Mouse (Mus musculus) liver, postnatal 0 days (tissue): ENCODE measurements around the gene Rundc3a. TPM values are rescaled to one million over a fixed set of nuclear protein-coding genes. Genes with fewer than 3 reads are reported as not detected.

Experiments used
- ATAC-seq: fragments of 200-750 bp; cut with Nextera tagmentation; 2 replicates; pipeline ENCODE4 v1.8.0; 2017; ENCODE audit warnings: mild to moderate bottlenecking, moderate library complexity
- DNase-seq: peaks from one replicate; pipeline ENCODE4 v3.0.0-alpha.2; 2016
- H3K27ac ChIP-seq: fragments of 300-500 bp; sonication (generic); 2 replicates; pipeline ENCODE4 v1.5.1; 2014; ENCODE audit warnings: antibody characterized with exemption, moderate library complexity, mild to moderate bottlenecking, low read depth
- H3K27me3 ChIP-seq: fragments of 300-500 bp; sonication (generic); 2 replicates; pipeline ENCODE4 v1.6.1; 2014; ENCODE audit warnings: low read length, control low read depth, mixed read lengths; ENCODE audit not compliant: insufficient read depth
- H3K36me3 ChIP-seq: fragments of 300-500 bp; sonication (generic); replicated peaks from 2 replicates; pipeline ENCODE4 v1.6.1; 2014; ENCODE audit warnings: mild to moderate bottlenecking, control low read depth, low read length, moderate library complexity, mixed read lengths; ENCODE audit not compliant: insufficient read depth
- H3K4me1 ChIP-seq: fragments of 300-500 bp; sonication (generic); 2 replicates; pipeline ENCODE4 v1.6.1; 2014; ENCODE audit warnings: antibody characterized with exemption, mild to moderate bottlenecking, control low read depth; ENCODE audit not compliant: insufficient read depth
- H3K4me2 ChIP-seq: fragments of 300-500 bp; sonication (generic); 2 replicates; pipeline ENCODE4 v1.6.1; 2014; ENCODE audit warnings: low read depth, mild to moderate bottlenecking, low read length, moderate library complexity, mixed read lengths
- H3K4me3 ChIP-seq: fragments of 300-500 bp; sonication (generic); 2 replicates; pipeline ENCODE4 v1.5.1; 2014; ENCODE audit warnings: low read depth, low read length
- H3K9ac ChIP-seq: fragments of 300-500 bp; sonication (generic); replicated peaks from 2 replicates; pipeline ENCODE4 v1.6.1; 2014; ENCODE audit warnings: mild to moderate bottlenecking, moderate library complexity
- H3K9me3 ChIP-seq: fragments of 300-500 bp; sonication (generic); 2 replicates; pipeline ENCODE4 v1.6.1; 2016; ENCODE audit warnings: mild to moderate bottlenecking, control low read depth, low read length, mixed read lengths
- CTCF ChIP-seq: sonication (generic); IDR thresholded peaks from 2 replicates; pipeline ENCODE4 v1.5.1; 2016; ENCODE audit warnings: antibody characterized with exemption, low read depth
- EP300 ChIP-seq: IDR thresholded peaks from 2 replicates; pipeline ENCODE4 v1.6.1; 2016; ENCODE audit warnings: antibody characterized with exemption, low read depth, mild to moderate bottlenecking
- WGBS: fragments of 180-500 bp; shearing (Covaris S2); extraction: QIAGEN DNeasy Blood & Tissue Kit; methylation state at CpG from one replicate; pipeline ENCODE4 v1.1.7; 2014; ENCODE audit not compliant: insufficient replicate concordance; 5-methylcytosine and 5-hydroxymethylcytosine counted together
- polyA plus RNA-seq: library from polyadenylated mRNA; unstranded; fragments of >200 nt; fragmentation: Nextera tagmentation; extraction: Ambion mirVana; gene quantifications from 2 replicates; pipeline ENCODE4 v1.2.1, GENCODE M21; 2015

Gene Rundc3a
- polyA plus RNA-seq, 1 experiment from 2014 or later: 1.8 TPM

DNA sequence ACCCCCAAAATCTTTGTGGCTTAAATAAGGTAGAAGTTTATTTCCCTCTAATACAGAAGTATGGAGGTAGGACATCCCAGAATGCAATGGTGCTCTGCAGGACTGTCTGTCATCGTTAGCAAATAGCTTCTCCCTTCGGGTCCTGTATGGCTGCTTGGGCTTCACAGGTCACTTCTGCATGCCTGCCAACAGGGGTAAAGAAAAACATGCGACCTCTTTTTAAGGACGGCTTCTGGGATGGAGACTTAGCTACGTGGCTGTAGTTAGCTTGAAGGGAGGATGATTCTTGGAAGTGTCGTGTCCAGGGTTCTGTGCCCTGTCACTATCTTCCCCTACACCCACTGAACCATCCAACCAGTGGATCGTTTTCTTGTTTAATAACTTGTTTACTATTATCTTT, 22.9 kb upstream of the Rundc3a start:
- DNase-seq (no peak), ATAC-seq (no peak)
- peaks cover 40% of the 10 kb centered on the region for H3K4me1 ChIP-seq
- no peaks in the 10 kb centered on the region for H3K9me3 ChIP-seq
- peak overlapping the region; percentile 55; the same call in 1 of the 2 replicates for H3K27ac ChIP-seq
- no peaks in the 10 kb centered on the region for H3K36me3 ChIP-seq
- H3K9ac ChIP-seq: peak overlapping the region; percentile 21
- peaks cover 6% of the 10 kb centered on the region for H3K27me3 ChIP-seq
- TF ChIP-seq EP300 (no peak), CTCF (no peak)
- H3K4me2 ChIP-seq: no peak overlapping the region
- H3K4me3 ChIP-seq: no peak overlapping the region
- 57% methylated on average over 7 of the region's 7 CpGs for WGBS

DNA sequence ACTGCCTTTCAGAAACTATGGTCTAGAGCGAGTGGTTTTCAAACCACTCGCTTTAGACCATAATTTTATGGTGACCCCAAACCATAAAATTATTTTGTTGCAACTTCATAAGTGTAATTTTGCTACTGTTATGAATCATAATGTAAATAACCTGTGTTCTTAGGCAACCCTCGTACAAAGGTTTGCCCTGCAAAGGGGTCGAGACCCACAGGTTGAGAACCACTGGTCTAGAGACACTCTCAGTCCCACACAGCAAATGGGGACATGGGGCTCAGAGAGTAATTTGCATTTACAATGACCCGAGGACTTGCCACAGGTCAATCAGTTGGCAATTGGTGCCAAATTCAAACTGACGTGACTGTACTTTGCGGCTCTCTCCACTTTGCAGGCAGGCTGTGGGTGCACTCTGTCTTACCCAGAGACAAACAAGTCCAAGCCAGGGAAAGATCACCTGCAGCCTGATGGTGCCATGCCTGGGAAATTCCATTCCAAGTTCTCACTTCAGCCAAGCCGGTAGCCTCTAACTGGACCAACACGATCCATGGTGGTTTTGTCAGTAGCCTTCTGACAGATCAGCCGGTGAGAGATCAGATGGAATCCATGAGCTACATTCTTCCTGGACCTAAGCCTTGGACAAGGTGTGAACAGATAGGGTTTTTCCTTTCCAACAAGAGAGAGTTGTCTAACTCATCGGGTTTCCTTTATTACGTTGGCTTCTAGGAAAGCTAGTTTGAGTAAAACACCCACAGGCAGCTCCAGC, 21.1 kb upstream of the Rundc3a start:
- Histone ChIP-seq H3K9ac (peak overlapping the region; percentile 64), H3K9me3 (no peaks in the 10 kb centered on the region), H3K4me3 (peak overlapping the region; percentile 21; the same call in 1 of the 2 replicates), H3K27ac (peak overlapping the region; percentile 99), H3K36me3 (no peaks in the 10 kb centered on the region), H3K27me3 (peaks cover 6% of the 10 kb centered on the region), H3K4me1 (peaks cover 36% of the 10 kb centered on the region), H3K4me2 (peak overlapping the region; percentile 57)
- 81% methylated on average over 12 of the region's 12 CpGs for WGBS
- no peak for TF ChIP-seq EP300
- TF ChIP-seq CTCF: no peak
- DNase-seq (peak; percentile 11), ATAC-seq (no peak)

DNA sequence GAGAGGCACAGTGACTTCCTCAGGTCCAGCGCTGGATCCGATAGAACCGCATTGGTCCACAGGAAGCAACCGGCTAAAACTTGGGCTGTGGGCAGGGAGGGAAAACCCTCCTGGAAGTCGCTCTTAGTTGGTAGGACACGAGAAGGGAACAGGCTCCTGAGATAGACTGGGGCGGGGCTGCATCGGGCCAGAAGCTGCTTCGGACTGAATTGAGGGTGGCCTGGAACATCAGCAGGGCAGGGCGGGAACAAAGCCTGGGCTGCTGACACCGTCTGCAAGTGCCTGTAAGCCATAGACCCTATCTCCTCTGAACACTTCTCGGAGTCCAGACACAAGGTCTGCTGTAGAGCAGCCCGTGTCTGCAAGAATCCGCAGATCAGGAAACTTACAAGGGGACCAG, 20.3 kb upstream of the Rundc3a start:
- H3K4me3 ChIP-seq: peak overlapping the region; percentile 21; the same call in 1 of the 2 replicates
- TF ChIP-seq EP300: no peak
- no peak for TF ChIP-seq CTCF
- no peaks in the 10 kb centered on the region for H3K9me3 ChIP-seq
- ATAC-seq (no peak), DNase-seq (peak; percentile 59)
- H3K27ac ChIP-seq: peak overlapping the region; percentile 99
- no peaks in the 10 kb centered on the region for H3K36me3 ChIP-seq
- peaks cover 6% of the 10 kb centered on the region for H3K27me3 ChIP-seq
- peak overlapping the region; percentile 57 for H3K4me2 ChIP-seq
- WGBS: 40% methylated on average over 14 of the region's 14 CpGs
- peak overlapping the region; percentile 64 for H3K9ac ChIP-seq
- peaks cover 36% of the 10 kb centered on the region for H3K4me1 ChIP-seq

DNA sequence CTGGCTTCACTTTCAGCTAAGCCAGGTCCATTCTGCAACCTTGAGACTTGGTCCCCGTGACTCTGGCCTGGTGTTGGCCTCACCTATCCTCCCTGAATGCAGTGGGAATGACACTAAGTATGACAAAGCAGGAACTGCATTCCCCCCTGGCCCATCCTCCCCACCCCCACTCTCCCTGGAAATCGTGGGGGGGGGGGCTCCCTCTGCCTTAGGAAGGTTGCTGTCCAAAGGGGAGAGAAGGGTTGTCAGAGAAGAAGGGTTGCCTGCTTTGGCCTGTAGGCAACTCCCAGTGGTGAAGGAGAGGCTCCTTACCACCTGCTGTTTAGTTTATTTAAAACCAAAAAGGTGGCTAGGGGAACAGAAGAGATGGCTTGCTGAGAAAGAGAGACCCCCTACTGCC, 19.6 kb upstream of the Rundc3a start:
- Histone ChIP-seq H3K4me1 (peaks cover 30% of the 10 kb centered on the region), H3K27ac (peak overlapping the region; percentile 99), H3K4me3 (peak overlapping the region; percentile 21; the same call in 1 of the 2 replicates), H3K27me3 (peaks cover 6% of the 10 kb centered on the region), H3K36me3 (no peaks in the 10 kb centered on the region), H3K9me3 (peaks cover under 1% of the 10 kb centered on the region; the same call in 1 of the 2 replicates), H3K4me2 (peak overlapping the region; percentile 57), H3K9ac (peak overlapping the region; percentile 64)
- 33% methylated on average over 2 of the region's 2 CpGs for WGBS
- ATAC-seq (no peak), DNase-seq (peak; percentile 16)
- TF ChIP-seq CTCF (no peak), EP300 (no peak)

DNA sequence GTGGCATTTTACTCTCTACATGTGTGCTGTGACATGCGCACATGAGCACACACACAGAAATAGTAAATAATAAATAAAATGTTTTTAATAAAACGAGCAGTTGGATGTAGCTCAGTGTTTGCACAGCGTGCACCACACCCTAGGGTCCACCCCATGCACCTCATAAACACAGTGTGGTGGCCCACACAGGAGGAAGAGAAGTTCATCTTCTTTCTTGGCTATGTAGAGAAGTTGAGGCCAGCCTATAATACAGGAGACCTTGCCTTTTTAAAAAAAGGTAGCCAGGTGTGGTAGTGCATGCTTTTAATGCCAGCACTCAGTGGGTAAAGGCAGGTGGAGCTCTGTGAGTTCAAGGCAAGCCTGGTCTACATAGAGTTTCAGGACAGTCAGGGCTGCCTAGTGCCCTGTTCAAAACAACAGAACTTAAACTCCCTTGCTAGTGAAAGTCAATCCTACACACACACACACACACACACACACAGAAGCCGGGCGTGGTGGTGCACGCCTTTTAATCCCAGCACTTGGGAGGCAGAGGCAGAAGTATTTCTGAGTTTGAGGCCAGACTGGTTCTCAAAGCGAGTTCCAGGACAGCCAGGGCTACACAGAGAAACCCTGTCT, 19.0 kb upstream of the Rundc3a start:
- Histone ChIP-seq H3K27ac (peak overlapping the region; percentile 99), H3K9me3 (peaks cover 6% of the 10 kb centered on the region), H3K9ac (peak overlapping the region; percentile 64), H3K36me3 (no peaks in the 10 kb centered on the region), H3K4me1 (peaks cover 30% of the 10 kb centered on the region), H3K27me3 (peaks cover 6% of the 10 kb centered on the region), H3K4me3 (no peak overlapping the region), H3K4me2 (peak overlapping the region; percentile 57)
- WGBS: 69% methylated on average over 7 of the region's 7 CpGs
- ATAC-seq: no peak
- DNase-seq: peak; percentile 49
- TF ChIP-seq EP300 (no peak), CTCF (no peak)
